Mouse (Mus musculus): ENCODE data around the gene Tmem158.

The Tmem158 gene

DNA sequence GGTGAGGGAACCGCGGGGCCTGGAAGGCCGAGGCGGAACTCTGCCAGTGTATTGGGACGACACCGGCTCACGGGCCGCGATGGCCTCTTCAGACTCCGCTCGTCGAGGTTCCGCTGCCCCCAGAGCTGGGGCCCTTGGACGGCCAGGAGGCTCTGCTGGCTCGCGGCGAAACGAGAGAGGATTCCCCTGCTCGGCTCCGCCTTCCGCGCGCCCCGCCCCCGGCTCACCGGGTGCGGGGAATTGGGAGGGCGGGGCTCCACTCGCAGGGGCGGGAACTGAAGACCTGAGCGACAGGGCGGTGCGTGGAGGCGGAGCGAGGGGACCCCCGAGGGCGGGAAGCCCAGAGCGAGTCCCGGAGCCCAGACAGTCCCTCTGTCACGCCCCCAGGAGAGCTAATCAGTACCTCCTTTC, at the start of gene Tmem158:
Gene Tmem158 (minus strand): TSS at position 154 of the 411 bp plus-strand sequence.
- DNase-seq (ENCODE audit: low spot score in 2 of 2): peak; percentile 78 to 82

DNA sequence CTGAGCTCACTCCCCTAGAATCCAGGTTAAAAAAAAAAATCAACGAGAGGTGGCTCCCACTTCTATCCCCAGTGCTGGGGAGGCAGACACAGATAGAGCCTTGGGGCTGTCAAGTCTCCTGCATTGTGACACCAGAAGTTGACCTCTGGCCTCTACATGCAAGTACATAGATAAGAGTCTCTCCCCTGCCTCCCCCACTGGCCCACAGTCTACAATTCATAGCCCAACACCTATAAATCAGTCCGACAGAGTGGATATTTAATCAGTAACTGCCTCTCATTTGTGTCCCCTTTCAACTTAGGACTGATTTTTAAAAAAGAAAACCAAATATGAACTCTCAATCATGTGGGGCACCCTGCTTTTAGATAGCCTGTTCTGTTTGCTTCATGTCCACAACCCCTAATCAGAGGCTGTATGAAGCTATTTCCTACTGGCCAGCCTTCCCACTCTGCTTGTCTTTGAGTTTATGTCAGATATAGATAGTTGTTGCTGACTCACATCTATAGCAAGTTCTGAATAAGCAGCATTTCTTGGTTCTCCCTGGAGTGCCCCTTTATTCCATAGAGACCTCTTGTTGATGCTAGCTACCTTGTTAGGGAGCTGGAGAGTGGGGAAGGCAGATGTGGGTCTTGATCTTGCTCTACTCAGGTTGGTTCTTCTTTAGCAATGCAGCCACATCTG, 49.3 kb upstream of the Tmem158 start:
- DNase-seq (ENCODE audit: low spot score in 2 of 2): no peak

DNA sequence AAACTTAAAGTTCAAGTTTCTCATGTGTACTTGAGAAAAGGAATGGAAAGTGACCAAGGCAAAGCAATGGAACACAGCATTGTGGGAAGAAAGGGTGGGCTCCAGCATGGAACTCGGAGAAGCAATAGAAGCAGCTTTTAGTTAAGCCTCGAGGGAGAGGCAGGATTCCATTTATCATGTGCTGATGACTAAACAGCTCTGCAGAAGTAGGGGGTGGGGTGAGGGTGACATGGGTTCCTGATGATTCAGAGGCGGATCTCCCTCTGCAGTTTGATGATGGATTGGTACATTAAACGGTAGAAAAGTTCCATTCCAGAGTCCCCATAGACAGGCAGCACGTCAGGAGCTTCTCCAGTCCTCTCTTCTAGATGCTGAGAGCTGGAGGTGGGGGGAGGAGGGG, 48.5 kb upstream of the Tmem158 start:
- peak; percentile 10 to 32 for DNase-seq (ENCODE audit: low spot score in 2 of 2)

DNA sequence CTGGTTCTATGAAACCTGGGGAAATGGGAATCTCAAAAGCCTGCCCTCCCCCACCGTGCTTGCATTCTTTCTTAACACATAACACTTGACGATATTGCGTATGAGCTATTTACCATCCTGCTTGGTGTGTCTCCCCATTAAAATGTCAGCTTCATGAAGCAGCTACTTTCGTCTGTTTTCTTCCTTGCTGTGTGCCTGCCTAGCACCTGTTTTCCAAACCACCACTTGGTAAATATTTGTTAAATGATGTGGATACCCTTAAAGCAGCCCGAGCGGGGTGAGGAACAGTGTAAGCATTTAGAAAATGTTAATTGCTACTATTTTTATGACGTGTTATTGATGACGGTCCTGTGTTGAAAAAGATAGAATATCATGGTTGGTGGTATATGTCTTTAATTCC, 44.4 kb upstream of the Tmem158 start:
- no peak for DNase-seq (ENCODE audit: low spot score in 2 of 2)

DNA sequence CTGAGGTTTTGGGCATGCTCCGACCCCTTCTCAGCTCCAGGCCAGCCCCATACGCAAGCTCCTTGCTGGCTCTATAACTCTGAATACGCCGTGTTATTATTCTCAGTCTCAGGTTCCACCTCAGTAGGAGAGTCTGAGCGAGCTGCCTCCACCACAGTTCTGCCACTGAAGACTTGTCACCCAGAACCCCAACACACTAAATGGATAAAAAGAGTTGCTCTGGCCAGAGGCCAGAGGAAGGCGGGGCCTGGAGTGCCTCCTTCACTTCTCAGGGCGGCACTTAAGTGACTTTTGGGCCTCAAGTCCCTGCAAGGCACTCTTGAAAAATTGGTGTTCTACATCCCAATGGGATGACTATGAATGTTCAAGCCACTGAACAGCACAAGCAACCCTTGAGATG, 43.4 kb upstream of the Tmem158 start:
- no peak for DNase-seq (ENCODE audit: low spot score in 2 of 2)

DNA sequence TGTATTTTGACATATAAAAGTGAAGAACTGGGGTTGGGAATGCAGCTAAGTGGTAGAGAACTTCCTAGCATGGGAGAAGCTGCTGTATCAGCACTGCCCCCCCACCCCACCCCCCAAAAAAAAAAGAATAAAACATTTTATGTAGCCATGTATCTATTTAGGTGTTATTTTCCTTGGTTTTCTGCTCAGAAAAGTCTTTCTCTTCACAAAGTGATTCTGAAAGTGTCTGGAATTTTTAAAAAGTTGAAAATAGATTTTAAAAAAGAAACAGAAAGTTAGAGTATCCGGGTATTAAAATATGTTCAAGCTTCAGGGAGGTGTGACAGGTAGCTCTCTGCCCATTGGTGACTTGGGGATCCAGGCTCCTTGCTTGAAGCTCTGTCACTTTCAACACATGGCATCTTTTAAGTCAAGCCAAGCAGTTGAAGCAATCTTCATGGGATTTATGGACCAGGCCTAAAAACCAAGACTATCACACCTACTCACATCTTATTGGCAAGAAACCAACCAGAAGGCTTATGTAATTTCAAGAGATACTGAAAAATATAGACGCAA, 42.3 kb upstream of the Tmem158 start:
- DNase-seq (ENCODE audit: low spot score in 2 of 2): no peak

DNA sequence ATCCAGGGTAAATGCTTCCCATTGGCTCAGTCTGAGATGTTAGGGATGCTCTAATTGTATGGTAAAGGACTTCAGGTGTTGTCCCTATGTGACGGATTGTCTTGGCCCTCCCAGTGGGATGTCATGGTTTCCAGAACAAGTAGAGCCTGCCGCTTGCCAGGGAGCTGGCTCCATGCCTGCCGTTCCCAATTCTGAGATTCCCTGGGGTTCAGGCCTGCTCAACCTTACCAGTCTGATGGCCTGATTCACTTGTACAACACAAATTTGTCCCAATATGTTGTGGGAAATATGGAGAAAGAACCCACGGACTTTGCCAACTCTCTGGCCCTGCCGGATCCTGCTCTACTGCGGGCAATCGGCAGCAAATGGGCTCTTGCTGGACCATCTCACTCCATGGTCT, 37.3 kb upstream of the Tmem158 start:
- DNase-seq (ENCODE audit: low spot score in 2 of 2): no peak

DNA sequence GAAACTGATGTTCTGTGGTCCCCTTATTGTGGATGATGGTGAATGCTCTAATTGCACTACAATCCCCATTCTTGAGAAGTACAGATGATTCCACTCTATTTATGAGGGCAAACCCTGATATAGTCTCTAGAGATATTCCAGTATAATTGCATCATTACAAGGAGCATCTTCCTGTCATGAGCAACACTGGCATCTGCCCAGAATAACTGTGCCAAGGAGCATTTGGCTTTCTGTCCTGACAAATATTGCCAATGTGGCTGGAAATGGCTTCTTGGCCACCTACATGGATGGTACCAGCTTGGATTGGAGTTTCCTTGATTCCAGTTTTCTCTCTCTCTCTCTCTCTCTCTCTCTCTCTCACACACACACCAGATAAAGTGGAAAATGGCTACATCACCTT, 35.7 kb upstream of the Tmem158 start:
- DNase-seq (ENCODE audit: low spot score in 2 of 2): no peak

DNA sequence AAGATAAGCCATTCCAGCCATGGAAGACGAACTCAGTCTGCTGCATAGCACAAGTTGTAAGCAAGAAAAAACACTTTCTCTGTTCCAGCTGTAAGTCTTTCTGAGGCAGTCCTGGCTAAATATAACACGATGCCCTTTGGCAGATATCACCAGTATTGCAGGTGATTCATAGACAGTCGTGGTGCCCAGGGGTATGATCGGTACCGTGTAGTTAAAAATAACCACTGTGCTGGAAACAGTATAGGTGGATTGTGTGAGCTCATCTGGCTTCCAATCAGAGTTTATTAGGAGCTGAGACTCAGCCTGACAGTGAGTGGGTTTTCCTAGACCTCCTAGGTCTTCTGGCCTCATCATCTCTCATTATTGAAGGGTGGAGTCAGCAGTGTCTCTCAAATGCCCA, 34.0 kb upstream of the Tmem158 start:
- DNase-seq (ENCODE audit: low spot score in 2 of 2): no peak

DNA sequence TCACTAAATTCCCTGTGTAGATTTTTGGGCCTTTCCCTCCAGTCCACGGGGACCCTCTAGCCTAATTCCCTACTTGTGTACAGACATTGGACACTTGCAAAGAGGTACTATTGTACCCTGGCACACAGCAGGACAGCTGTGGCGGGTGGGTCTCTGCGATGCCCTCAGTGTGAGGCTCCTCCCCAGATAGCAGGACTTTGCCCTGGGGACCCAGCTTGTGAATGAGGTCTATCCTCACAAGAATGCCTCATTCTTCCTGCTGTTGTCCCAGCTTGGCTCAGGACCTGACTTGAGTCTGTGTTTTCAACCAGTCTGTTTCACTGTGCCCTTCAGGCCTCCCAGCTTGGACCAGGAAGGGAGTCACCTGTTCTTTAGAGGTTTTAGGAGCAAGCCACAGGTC, 27.8 kb upstream of the Tmem158 start:
- DNase-seq (ENCODE audit: low spot score in 2 of 2): no peak

DNA sequence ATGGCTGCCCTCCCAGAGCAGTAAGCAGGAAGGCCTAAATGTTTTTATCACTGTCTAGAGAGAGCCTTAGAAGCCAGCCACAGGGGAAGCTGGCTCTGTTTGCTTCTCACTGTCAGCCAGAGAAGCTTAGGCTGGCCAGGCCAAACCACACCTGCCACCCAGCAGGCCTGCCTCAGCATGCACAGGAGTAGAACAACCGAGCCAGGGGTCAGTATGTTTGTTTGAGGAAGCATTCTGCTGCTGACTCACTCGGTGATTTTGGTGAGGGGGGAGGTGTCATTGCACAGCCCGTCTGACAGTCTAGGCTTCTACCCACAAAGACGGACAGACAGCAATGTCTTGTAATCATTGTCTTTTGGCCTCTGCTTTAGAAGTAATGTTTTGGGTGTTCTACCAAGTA, 25.1 kb upstream of the Tmem158 start:
- DNase-seq (ENCODE audit: low spot score in 2 of 2): no peak

DNA sequence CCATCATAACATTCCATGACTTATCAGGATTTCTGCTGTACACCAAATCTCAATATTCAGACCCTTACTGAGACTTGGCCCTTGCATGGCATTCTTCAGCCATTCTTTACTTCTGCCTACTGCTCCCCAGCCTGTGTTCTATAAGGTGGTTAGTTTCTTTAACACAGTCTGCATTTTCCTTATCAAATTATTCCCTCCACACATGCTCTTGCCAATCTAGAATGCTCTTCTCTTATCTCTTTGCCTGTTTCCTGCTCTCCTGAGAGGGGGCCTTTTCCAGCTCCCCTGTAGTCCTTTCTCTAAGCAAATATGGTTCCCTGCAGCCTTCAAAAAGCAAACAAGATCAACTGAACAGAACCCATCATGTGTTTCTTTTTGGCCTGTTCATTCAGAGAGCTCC, 20.2 kb upstream of the Tmem158 start:
- no peak for DNase-seq (ENCODE audit: low spot score in 2 of 2)

DNA sequence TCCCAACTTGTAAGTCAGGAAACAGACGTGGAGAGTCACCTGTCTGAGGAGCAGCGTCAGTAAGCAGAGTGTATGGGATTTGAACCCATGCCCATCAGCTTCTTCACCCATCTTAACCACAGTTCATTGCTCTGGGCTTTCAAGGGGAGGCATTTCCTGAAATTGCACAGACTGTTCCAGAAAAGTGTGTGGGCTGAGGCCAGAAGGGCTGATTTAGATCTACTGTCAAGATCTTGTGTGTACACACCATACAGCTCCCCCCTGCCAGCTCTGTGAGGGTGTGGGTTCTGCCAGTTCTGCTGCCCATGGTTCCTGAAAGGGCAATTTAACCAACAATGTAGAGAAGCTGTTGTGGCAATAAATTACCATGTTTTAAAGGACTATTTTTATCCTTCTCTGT, 17.4 kb upstream of the Tmem158 start:
- DNase-seq (ENCODE audit: low spot score in 2 of 2): no peak

DNA sequence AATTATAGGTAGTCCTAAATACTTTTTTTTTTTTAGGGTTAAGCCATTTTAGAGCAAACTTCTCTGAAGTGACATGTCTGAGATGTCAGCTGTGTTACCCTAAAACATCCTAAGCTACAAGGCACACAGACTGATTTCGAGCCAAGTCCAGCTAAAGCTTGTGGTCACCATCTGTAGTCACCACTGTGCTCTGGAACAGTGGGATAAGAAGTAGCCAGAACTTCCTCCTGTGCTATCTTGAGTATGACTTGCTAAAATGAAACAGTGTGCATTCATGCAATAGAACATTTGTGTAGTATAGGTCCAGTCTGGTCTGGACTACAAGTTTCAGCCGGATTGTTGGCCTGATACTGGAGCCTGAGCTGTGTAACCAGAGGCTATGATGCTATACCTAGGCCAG, 14.8 kb upstream of the Tmem158 start:
- DNase-seq (ENCODE audit: low spot score in 2 of 2): no peak

DNA sequence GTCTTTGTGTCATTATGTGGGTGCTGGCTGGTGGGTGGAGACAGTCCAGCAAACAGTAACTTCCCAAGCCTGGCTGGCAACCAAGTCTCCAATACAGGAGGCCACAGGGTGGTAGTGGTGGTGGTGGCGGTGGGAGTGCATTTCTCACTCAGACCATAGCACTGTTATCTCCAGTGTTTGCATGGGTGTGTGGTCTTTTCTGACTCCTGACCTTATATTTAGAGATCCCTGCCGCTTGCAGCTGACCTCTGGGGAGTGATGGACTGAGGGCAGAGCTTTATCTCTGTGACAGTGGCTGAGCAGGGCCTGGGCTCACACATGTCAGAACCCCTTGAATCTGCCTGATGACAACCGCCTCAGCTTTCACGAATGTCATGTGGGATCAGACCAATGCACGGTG, 14.1 kb upstream of the Tmem158 start:
- DNase-seq (ENCODE audit: low spot score in 2 of 2): no peak

DNA sequence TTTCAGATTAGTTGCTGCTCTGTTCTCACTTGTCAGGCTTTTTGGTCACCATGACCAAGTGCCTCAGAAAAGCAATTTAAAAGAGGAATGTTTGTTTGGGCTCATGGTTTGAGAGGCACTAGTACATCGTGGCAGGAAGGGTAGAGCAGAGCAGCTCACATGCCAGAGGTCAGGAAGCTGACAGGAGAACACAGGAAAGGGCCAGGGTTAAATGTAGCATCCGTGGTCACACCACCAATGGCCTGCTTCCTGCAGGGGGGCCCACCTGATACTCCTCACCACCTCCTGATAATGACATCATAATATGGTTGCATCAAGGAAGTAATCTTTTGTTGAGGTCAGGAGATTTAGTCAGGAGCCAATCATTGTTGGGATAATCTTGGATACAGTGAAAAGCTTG, 13.3 kb upstream of the Tmem158 start:
- DNase-seq (ENCODE audit: low spot score in 2 of 2): no peak

DNA sequence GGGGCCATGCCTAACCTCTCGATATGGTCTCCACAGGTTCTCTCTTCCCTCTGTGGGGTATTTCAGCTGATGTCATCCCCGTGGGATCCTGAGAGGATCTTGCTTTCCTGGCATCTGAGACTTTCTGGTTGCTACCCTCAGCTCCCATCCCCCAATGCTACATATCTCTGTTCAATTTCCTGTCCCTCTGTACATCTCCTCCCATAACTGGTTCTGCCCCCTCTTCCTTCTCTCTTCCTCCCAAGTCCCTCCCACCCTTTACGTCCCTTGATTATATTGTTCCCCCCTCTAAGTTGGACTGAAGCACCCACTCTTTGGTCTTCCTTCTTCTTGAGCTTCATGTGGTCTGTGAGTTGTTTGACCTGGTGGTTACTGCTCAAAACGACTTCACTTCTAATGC, 11.0 kb upstream of the Tmem158 start:
- no peak for DNase-seq (ENCODE audit: low spot score in 2 of 2)

DNA sequence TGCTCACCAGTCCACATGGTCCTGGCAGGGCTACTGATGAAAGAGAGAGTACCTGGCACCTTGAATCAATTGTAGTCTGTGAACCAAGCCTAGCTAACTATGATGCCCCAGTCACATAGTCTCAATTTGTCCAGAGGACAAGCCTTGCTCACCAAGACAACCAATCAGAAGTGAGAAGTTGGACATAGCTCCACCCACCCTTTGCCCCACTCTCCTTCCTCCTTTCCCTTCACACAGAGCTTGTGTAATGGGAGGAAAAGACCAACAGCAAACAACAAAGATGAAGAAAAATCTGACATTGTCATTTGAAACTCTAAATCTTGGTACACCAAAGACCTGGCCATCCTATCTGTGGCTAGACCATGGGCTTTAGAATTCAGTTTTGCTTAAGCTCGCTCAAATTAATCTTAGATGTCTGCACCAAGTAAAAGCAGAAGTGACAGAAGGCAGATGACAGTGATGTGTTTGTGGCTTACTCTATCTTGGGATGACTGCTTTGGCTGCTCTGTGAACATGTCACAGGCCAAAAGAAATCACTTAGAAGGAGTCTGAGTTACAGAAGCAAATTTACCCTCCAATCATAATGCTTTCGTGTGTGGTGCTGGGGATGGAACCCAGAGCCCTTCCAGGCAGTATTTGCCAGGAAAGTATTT, 9.5 kb upstream of the Tmem158 start:
- DNase-seq (ENCODE audit: low spot score in 2 of 2): no peak

DNA sequence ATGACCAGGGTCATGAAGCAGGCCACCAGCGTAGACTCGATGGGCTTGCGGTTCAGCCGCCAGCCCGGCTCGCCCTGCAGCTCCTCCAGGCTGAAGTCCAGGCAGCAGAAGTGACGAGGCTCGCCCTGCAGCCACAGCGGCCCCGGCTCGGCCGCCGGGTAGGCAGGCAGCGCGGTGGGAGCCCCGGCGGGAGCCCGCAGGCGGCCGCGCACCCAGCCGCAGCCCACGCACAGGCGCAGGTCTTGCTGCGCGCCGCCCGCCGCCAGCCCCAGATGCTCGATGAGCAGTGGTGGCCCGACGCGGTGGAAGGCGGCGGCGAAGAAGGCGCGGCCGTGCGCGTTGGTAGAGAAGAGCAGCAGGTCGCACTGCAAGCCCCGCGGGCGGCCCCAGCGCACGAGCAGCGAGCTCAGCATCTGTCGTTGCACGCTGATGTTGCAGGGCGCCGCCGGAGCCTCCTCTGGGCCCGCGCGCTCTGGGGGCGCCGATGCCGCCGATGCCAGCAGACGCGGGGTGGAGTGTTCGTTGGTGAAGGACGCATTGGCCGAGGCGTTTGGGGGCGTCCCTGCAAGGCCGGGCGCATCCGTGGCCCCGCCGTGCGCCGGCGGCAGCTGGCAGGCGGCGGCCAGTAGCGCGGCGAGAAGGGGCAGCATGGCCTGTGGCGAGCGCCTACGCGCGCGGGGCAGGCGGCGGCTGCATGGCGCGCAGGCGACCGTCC, 511 bp downstream of the Tmem158 start:
- peak in 1 of 2 experiments; percentile 63 for DNase-seq (ENCODE audit: low spot score in 2 of 2)

DNA sequence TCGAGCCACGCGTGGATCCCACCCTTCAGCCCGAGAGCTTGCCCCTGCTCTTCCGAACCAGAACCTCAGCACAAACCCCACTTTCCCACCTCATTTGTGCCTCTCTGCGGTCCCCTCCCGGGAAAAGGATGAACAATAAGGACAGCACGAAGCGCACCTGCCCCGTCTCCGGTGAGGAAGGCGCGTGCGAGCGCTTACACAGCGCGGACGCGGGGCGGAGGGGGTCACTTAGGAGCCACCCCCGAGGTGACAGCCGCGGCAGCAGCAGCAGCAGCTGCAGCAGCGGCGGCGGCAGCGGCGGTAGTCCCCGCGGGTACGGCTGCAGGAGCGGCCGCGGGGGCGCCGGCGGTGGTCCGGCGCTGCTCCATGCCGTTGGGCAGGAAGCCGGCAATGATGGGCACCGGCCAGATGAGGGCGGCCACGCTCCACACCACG, 1.1 kb downstream of the Tmem158 start:
- peak; percentile 74 to 75 for DNase-seq (ENCODE audit: low spot score in 2 of 2)

DNA sequence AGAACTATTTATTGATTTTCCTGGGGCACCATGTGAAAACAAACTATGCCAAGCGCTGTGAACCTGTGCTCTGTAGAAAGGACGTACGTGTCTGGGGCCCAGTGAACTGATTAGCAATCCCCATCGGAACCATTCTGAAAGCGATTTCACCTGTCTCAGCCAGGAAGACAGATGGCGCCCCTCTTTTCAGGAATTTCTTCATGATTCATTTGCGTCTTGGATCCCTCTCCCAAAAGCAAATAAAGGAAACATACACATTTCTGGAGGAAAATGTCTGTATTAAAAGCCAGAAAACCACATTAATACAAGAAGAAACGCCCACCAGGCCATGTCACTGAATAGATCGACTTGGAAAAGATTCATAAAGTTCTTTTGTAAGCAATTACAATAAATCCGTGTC, 1.8 kb downstream of the Tmem158 start:
- DNase-seq (ENCODE audit: low spot score in 2 of 2): peak; percentile 37 to 41

DNA sequence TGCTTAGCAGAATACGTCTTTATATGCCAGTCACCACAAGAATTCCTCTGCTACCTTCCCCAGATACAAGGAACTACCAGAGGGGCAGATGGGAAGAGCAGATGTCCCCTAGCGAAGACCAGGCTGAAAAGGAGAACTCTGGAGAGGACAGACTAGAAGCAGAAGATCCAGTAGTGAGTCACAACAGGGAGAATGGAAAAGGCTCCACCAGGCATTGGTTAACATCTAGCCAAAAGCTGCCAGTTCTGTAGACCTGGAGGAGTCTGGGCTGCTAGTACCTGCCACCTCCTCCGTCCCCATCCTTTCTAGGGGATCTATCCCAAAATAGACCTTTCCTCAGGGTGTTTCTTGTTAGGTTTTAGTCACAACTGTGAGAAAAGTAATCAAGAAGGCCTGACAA, 4.8 kb downstream of the Tmem158 start:
- no peak for DNase-seq (ENCODE audit: low spot score in 2 of 2)

DNA sequence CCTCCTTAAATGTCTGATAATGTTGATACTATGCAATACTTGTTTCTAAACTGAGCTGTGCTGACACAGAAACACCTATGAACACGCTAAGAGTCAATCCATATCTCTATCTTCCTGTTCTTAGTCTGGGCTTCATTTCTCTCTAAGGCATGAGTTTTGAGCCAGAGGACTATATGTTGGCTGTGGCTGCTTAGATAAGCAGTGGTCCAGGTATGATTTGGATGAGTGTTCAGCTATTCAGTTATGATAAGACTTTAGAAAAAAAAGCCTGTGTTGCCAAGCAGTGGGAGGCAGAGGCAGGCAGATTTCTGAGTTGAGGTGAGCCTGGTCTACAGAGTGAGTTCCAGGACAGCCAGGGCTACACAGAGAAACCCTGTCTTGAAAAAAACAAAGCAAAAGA, 12.6 kb downstream of the Tmem158 start:
- no peak for DNase-seq (ENCODE audit: low spot score in 2 of 2)
